Mouse (Mus musculus): ENCODE data around the gene Gm9780. TPM values are rescaled to one million over a fixed set of nuclear protein-coding genes. Genes with fewer than 3 reads are reported as not detected.
"Not testable (repeated sequence)": the region's sequence is repeated elsewhere in the genome, so short reads cannot be mapped to it uniquely, and the experiment has no call there.

Gm9780 gene
- total RNA-seq (2022) = 10 to 100 TPM; 14.5 to 21.1 (median 17.6) TPM

GRCm38 (mm10) chr14:26042611-26043010 is at the start of gene Gm9780:
Gene Gm9780 (minus strand): TSS chr14:26042711.
- not testable (repeated sequence) for DNase-seq (ENCODE audit: low spot score)

- DNase-seq (ENCODE audit: low spot score) = not testable (repeated sequence)
Measured at GRCm38 (mm10) chr14:26081997-26082396, 39.5 kb upstream of the Gm9780 start, which contains the start of gene Cphx3. Gene Cphx3 (plus strand): TSS chr14:26082297.

DNA sequence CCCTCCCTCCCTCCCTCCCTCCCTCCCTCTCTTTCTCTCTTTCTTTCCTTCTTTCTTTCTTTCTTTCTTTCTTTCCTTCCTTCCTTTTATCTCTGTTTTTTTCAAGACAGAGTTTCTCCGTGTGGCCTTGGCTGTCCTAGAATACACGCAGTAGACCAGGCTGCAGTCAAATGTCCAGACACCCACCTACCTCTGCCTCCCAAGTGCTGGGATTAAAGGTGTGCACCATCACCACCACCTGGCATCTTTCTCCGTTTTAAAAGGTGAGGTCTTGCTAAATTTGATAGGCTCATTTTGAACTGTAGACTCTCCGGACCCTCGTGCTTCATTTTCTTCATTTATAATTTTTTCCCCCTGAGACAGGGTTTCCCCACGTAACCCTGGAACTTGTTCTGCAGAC is 38.7 kb upstream of the Gm9780 start, which contains the start of gene Cphx2:
Gene Cphx2, plus strand, starts transcription at position 301 of the 400 bp plus-strand sequence.
- DNase-seq (ENCODE audit: low spot score) = not testable (repeated sequence)

DNA sequence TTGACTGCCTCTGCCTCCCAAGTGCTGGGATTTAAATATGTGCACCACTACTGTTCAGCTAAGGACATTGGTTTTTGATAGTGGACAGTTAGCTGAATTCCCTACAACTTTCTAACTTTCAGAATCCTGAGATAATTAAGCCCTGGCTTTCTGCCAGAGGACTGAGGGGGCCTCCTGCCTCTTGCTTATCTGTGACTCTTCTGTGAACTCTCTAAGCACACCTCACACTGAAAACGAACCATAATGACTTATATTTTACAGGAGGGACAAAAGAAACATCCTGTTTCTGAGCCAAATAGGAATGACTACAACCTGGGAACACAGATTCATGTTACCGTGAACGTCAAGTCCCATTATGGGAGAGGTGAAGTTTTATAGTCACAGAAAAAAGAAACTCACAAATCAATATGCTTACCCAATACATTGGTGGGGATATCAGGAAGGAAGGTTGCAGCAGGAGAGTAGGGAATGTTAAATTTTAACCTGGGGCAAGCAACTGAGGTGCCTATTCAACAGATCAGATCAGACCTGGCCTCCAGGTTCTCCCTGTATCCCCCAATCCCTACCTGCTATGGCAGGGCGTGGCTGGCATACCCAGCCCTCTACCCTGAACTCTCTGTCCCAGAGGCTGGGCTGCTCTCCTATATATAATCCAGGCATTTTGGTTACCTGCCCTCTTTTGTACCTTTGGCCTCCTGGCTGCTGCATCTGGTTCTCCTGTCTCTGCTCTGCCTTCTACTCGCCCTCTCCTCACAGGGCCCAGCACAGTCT is 34.3 kb upstream of the Gm9780 start:
- not testable (repeated sequence) for DNase-seq (ENCODE audit: low spot score)

DNA sequence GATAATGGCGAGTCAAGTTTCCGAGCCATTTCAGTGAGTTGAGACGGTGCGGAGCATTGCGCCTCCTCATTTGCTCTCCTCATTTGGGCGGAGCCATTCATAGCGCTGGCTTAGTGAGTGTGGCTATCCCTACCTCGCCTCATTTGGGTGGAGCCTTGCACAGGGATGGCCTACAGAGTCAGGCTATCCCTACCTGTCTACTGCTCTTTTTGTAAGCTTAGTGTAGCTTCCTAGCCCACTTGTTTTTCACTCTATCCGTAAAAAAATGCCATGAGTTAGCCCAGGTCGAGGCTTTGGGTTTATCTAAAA is 24.8 kb upstream of the Gm9780 start, which contains the start of gene Tmem254c:
Gene Tmem254c, minus strand, starts transcription at position 31 of the 309 bp plus-strand sequence.
- DNase-seq (ENCODE audit: low spot score) = not testable (repeated sequence)

GRCm38 (mm10) chr14:26066574-26067324 is 24.2 kb upstream of the Gm9780 start:
- DNase-seq (ENCODE audit: low spot score) = not testable (repeated sequence)

- DNase-seq (ENCODE audit: low spot score) = not testable (repeated sequence)
Measured at GRCm38 (mm10) chr14:26059362-26059761, 16.9 kb upstream of the Gm9780 start.

- not testable (repeated sequence) for DNase-seq (ENCODE audit: low spot score)
Measured at GRCm38 (mm10) chr14:26058184-26058583, 15.7 kb upstream of the Gm9780 start.

DNA sequence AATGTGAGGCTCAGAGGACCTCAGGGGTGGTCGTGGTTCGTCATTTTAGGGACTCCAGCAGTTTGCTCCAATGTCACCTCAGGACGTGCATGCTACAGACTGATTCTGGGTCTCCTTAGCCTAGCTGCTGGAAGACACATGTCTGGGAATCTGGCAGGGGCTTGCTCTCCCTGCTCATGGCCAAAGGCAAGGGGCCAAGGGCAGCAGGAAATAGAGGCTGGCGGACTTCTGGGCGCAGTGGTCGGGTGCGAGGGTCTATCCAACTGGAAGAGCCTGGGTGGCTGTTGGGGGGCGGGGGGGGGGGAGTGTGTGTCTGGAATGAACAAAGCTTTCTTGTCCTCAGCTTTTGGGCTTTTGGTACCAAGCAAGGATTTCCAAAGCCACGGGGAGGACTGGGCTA is 6.3 kb upstream of the Gm9780 start:
- DNase-seq (ENCODE audit: low spot score) = not testable (repeated sequence)

DNA sequence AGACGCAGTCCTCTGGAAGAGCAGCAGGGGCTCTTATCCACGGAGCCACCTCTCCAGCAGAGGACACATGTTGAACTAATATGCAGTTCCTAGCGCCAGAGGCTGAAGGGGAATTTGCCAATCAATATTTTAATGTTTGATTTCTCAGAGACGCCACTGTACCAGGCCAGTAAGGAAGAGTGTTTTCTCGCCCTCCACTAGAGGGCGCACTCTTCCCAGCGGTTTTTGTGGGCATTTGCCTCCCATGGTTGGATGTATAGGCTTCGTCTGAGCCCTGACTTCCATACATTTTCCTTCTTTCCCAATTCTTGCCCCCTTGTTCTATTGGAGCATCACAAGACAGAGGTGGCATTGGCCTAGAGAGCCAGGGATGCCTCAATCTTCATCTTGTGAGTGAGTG is 4.5 kb upstream of the Gm9780 start:
- not testable (repeated sequence) for DNase-seq (ENCODE audit: low spot score)

GRCm38 (mm10) chr14:26045007-26045406 is 2.5 kb upstream of the Gm9780 start:
- DNase-seq (ENCODE audit: low spot score) = not testable (repeated sequence)

- not testable (repeated sequence) for DNase-seq (ENCODE audit: low spot score)
Measured at GRCm38 (mm10) chr14:26035439-26035838, 7.1 kb downstream of the Gm9780 start.

GRCm38 (mm10) chr14:26034364-26034763 is 8.1 kb downstream of the Gm9780 start:
- not testable (repeated sequence) for DNase-seq (ENCODE audit: low spot score)

DNA sequence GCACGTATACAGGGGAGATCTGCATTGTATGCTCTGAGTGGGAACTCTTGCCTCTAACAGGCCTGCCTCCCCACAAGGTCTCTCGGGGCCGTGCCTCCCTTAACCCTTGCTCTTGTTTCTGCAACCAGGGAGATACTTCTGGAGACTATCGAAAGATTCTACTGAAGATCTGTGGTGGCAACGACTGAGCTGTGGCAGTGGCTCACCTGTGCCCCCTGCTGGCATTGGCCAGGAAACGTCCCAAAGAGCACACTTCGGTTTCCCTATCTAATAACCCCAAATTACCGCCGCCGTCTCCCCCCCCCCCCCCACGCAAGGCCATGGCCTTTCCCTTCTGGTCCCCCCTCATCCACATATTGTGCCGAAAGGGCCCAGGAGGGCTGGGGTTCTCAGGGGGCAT is 16.9 kb downstream of the Gm9780 start:
- DNase-seq (ENCODE audit: low spot score) = not testable (repeated sequence)

- DNase-seq (ENCODE audit: low spot score) = not testable (repeated sequence)
Measured at GRCm38 (mm10) chr14:26022831-26023230, 19.7 kb downstream of the Gm9780 start.

DNA sequence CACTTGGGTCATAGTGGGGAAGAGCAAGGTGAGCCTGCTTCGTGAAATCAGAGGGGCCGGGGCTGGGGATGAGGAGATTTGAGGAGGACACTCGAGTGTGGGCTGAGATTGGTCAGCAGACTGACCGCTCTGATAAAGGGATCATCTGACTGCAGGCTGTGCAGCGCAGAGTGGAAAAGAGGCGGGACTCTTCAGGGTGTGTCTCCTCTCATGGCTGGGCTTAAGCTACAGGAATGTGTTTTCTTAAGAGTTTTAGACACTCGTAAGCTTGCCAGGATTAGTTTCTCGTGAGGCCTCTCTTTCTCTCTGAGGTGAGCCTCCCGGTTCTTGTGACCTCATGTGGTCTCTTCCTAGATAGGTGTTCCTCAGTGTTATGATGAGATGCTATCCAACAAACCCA is 21.0 kb downstream of the Gm9780 start:
- not testable (repeated sequence) for DNase-seq (ENCODE audit: low spot score)

GRCm38 (mm10) chr14:26016414-26016813 is 26.1 kb downstream of the Gm9780 start:
- not testable (repeated sequence) for DNase-seq (ENCODE audit: low spot score)

- not testable (repeated sequence) for DNase-seq (ENCODE audit: low spot score)
Measured at GRCm38 (mm10) chr14:26007462-26007861, 35.0 kb downstream of the Gm9780 start.

GRCm38 (mm10) chr14:25981880-25982279 is 60.6 kb downstream of the Gm9780 start:
- not testable (repeated sequence) for DNase-seq (ENCODE audit: low spot score)

DNA sequence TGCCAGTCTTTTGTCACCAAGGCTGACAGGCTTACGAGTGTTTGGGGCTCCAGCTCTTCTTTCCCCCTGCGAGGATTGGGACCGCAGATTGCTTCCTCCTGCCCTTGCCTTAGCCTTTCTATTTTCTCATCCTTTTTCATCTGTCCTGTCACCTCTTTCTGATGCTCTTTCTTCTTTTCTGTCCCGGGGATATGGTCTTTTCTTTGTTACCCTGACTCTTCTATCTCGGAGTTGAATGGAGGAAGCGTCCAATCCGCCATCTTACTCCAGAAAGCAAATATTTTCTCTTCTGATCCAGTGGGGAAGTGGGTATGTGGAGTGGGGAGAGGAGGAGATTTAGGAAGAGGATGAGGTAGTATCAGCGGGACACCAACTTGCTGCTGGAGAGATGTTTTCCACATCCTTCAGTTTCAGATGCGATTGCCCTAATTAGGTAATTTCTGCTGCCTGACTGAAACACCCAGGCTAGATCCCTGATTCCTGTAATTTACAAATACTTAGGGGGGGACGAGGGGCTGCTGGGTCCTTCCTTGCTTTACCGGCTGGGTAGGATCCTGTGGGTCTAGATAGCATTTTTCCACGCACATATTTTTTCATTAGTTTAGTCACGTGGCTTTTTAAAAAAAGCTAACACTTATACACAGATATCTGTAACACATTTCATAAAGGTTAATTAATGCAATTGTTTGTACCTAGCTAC is 63.1 kb downstream of the Gm9780 start:
- DNase-seq (ENCODE audit: low spot score) = not testable (repeated sequence)

DNA sequence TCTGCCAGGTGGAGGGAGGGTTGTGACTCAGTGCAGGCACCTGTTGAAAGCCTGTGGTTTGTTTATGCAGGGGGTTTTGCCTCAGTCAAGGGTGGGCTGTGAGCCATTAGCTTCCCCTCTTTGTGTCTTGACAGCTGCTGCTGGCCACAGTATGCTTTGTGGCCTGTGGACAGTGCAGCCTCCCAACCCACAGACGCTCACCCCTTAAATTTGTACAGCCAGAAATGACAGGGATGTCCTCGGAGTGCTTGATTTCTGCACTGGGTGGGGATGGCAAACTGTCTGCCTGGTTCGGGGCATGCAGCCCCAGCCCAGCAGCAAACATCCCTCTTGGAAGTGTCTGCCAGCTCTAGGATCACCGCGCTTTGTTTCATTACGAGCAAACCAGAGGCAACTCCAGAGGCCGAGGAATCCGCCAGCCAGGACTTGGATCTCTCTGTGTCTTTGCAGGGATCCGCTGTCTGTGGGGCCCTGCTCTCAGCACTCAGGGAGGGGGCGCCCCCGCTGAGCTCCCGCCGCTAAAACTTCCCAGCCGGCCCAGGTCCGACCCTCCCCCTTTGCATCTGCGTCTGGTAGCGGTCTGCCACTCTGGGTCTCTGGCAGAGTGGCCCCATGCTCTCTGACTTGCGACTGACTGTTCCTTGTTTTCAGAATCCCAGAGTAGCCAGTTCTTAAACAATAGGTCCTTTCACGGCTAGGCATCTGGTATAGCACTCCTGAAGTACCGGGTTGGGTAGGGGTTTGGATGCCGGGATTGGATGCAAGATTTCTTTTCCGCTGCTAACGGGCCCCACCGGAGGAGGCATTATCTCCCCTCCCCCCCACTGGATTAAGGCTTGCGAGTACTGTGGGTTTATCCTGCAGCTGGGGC is 63.9 kb downstream of the Gm9780 start, which contains the start of gene Duxbl1:
Gene Duxbl1, plus strand, starts transcription at position 207 of the 871 bp plus-strand sequence.
- DNase-seq (ENCODE audit: low spot score) = not testable (repeated sequence)
